Mouse (Mus musculus) neural tube, embryonic 12.5 days (tissue): ENCODE results near the gene Dqx1. TPM values are rescaled to one million over a fixed set of nuclear protein-coding genes. Genes with fewer than 3 reads are reported as not detected.

Experiments
- ATAC-seq: fragments of 200-750 bp; cut with Nextera tagmentation; 2 replicates; pipeline ENCODE4 v1.8.0; 2017; ENCODE audit warnings: low read depth, mild to moderate bottlenecking, moderate TSS enrichment, moderate library complexity; ENCODE audit not compliant: low FRiP score
- H3K27ac ChIP-seq: fragments of 300-500 bp; sonication (generic); 2 replicates; pipeline ENCODE4 v1.5.1; 2016
- H3K27me3 ChIP-seq: fragments of 300-500 bp; sonication (generic); replicated peaks from 2 replicates; pipeline ENCODE4 v1.6.1; 2016; ENCODE audit warnings: mild to moderate bottlenecking
- H3K36me3 ChIP-seq: fragments of 300-500 bp; sonication (generic); 2 replicates; pipeline ENCODE4 v1.6.1; 2016; ENCODE audit warnings: mild to moderate bottlenecking
- H3K4me1 ChIP-seq: fragments of 300-500 bp; sonication (generic); 2 replicates; pipeline ENCODE4 v1.6.1; 2016
- H3K4me2 ChIP-seq: fragments of 300-500 bp; sonication (generic); replicated peaks from 2 replicates; pipeline ENCODE4 v1.6.1; 2016; ENCODE audit warnings: mild to moderate bottlenecking
- H3K4me3 ChIP-seq: fragments of 300-500 bp; sonication (generic); 2 replicates; pipeline ENCODE4 v1.5.1; 2016
- H3K9ac ChIP-seq: fragments of 300-500 bp; sonication (generic); 2 replicates; pipeline ENCODE4 v1.6.1; 2016; ENCODE audit warnings: mild to moderate bottlenecking
- H3K9me3 ChIP-seq: fragments of 300-500 bp; sonication (generic); 2 replicates; pipeline ENCODE4 v1.6.1; 2016; ENCODE audit warnings: mild to moderate bottlenecking
- WGBS: fragments of 180-500 bp; shearing (Covaris S2); methylation state at CpG from one replicate; pipeline ENCODE4 v1.1.7; 2016; 5-methylcytosine and 5-hydroxymethylcytosine counted together
- polyA plus RNA-seq: library from polyadenylated mRNA; unstranded; fragments of >200 nt; fragmentation: Nextera tagmentation; extraction: Ambion mirVana; gene quantifications from 2 replicates; pipeline ENCODE4 v1.2.1, GENCODE M21; 2016

The Dqx1 gene
- polyA plus RNA-seq, 1 experiment from 2014 or later, result 2.1 TPM

GRCm38 (mm10) chr6:83023008-83023407 is 34.6 kb upstream of the Dqx1 start:
- Histone ChIP-seq H3K27ac (no peak overlapping the region), H3K9me3 (no peaks in the 10 kb centered on the region), H3K36me3 (no peaks in the 10 kb centered on the region), H3K9ac (no peak overlapping the region), H3K4me2 (no peak overlapping the region), H3K4me1 (no peaks in the 10 kb centered on the region), H3K4me3 (no peak overlapping the region), H3K27me3 (no peaks in the 10 kb centered on the region)
- no peak for ATAC-seq
- 85% methylated on average over 9 of the region's 9 CpGs for WGBS

- no peak overlapping the region for H3K9ac ChIP-seq
- no peaks in the 10 kb centered on the region for H3K4me1 ChIP-seq
- no peak overlapping the region for H3K4me2 ChIP-seq
- no peak overlapping the region for H3K4me3 ChIP-seq
- H3K9me3 ChIP-seq, result no peaks in the 10 kb centered on the region
- 0 out of 2 replicates have a peak, but pooled peaks cover 4% of the 10 kb centered on the region for H3K27me3 ChIP-seq
- ATAC-seq, result no peak
- no peak overlapping the region for H3K27ac ChIP-seq
- H3K36me3 ChIP-seq, result no peaks in the 10 kb centered on the region
- 97% methylated on average over 2 of the region's 2 CpGs for WGBS
These were observed 33.9 kb upstream of the Dqx1 start for GRCm38 (mm10) chr6:83023786-83024185.

- Histone ChIP-seq H3K4me1 (no peaks in the 10 kb centered on the region), H3K9ac (no peak overlapping the region), H3K27ac (no peak overlapping the region), H3K36me3 (no peaks in the 10 kb centered on the region), H3K9me3 (no peaks in the 10 kb centered on the region), H3K4me2 (no peak overlapping the region), H3K27me3 (0 out of 2 replicates have a peak, but pooled peaks cover 4% of the 10 kb centered on the region), H3K4me3 (no peak overlapping the region)
- no peak for ATAC-seq
- 75% methylated on average over 4 of the region's 4 CpGs for whole genome bisulfite sequencing
These were observed 33.2 kb upstream of the Dqx1 start for GRCm38 (mm10) chr6:83024421-83024820.

GRCm38 (mm10) chr6:83025221-83025620 is 32.4 kb upstream of the Dqx1 start:
- H3K9me3 ChIP-seq, result no peaks in the 10 kb centered on the region
- no peak overlapping the region for H3K27ac ChIP-seq
- no peak for ATAC-seq
- 94% methylated on average over 4 of the region's 4 CpGs for WGBS
- H3K4me2 ChIP-seq, result no peak overlapping the region
- H3K9ac ChIP-seq, result no peak overlapping the region
- peaks cover 6% of the 10 kb centered on the region for H3K27me3 ChIP-seq
- H3K4me1 ChIP-seq, result no peaks in the 10 kb centered on the region
- H3K4me3 ChIP-seq, result no peak overlapping the region
- H3K36me3 ChIP-seq, result no peaks in the 10 kb centered on the region

- H3K27ac ChIP-seq, result no peak overlapping the region
- H3K9ac ChIP-seq, result no peak overlapping the region
- peaks cover 23% of the 10 kb centered on the region for H3K27me3 ChIP-seq
- H3K4me2 ChIP-seq, result no peak overlapping the region
- H3K4me1 ChIP-seq, result peaks cover 5% of the 10 kb centered on the region
- WGBS, result 77% methylated on average over 8 of the region's 8 CpGs
- no peak overlapping the region for H3K4me3 ChIP-seq
- no peak for ATAC-seq
- H3K36me3 ChIP-seq, result no peaks in the 10 kb centered on the region
- no peaks in the 10 kb centered on the region for H3K9me3 ChIP-seq
These were observed 30.4 kb upstream of the Dqx1 start for GRCm38 (mm10) chr6:83027293-83027692.

GRCm38 (mm10) chr6:83027706-83028105 is 29.9 kb upstream of the Dqx1 start:
- Histone ChIP-seq H3K4me2 (no peak overlapping the region), H3K27me3 (peaks cover 27% of the 10 kb centered on the region), H3K27ac (no peak overlapping the region), H3K4me1 (peaks cover 9% of the 10 kb centered on the region), H3K4me3 (no peak overlapping the region), H3K36me3 (no peaks in the 10 kb centered on the region), H3K9ac (no peak overlapping the region), H3K9me3 (no peaks in the 10 kb centered on the region)
- WGBS, result 62% methylated on average over 8 of the region's 9 CpGs
- ATAC-seq, result no peak

GRCm38 (mm10) chr6:83029777-83030176 is 27.9 kb upstream of the Dqx1 start:
- WGBS, result 20% methylated on average over 10 of the region's 10 CpGs

GRCm38 (mm10) chr6:83031111-83031510 is 26.5 kb upstream of the Dqx1 start:
- H3K27me3 ChIP-seq, result peaks cover 44% of the 10 kb centered on the region
- 60% methylated on average over 7 of the region's 7 CpGs for WGBS
- no peak overlapping the region for H3K4me2 ChIP-seq
- no peak for ATAC-seq
- H3K36me3 ChIP-seq, result no peaks in the 10 kb centered on the region
- H3K9ac ChIP-seq, result no peak overlapping the region
- no peak overlapping the region for H3K27ac ChIP-seq
- no peaks in the 10 kb centered on the region for H3K9me3 ChIP-seq
- peaks cover 29% of the 10 kb centered on the region for H3K4me1 ChIP-seq
- H3K4me3 ChIP-seq, result no peak overlapping the region

More at GRCm38 (mm10) chr6:83029777-83030176, 27.9 kb upstream of the Dqx1 start:
- H3K27me3 ChIP-seq, result peaks cover 36% of the 10 kb centered on the region
- no peak overlapping the region for H3K4me2 ChIP-seq
- no peak overlapping the region for H3K4me3 ChIP-seq
- H3K36me3 ChIP-seq, result no peaks in the 10 kb centered on the region
- no peak overlapping the region for H3K9ac ChIP-seq
- H3K4me1 ChIP-seq, result peaks cover 29% of the 10 kb centered on the region
- no peaks in the 10 kb centered on the region for H3K9me3 ChIP-seq
- no peak overlapping the region for H3K27ac ChIP-seq
- ATAC-seq, result no peak

GRCm38 (mm10) chr6:83031921-83032590 is 25.6 kb upstream of the Dqx1 start:
- H3K27ac ChIP-seq, result no peak overlapping the region
- H3K36me3 ChIP-seq, result no peaks in the 10 kb centered on the region
- H3K4me1 ChIP-seq, result peaks cover 29% of the 10 kb centered on the region
- H3K9ac ChIP-seq, result no peak overlapping the region
- WGBS, result 21% methylated on average over 18 of the region's 18 CpGs
- no peaks in the 10 kb centered on the region for H3K9me3 ChIP-seq
- peaks cover 48% of the 10 kb centered on the region for H3K27me3 ChIP-seq
- no peak for ATAC-seq
- peak overlapping the region; percentile 85 for H3K4me2 ChIP-seq
- peak overlapping the region; percentile 48; the same call in 1 of the 2 replicates for H3K4me3 ChIP-seq

- Histone ChIP-seq H3K36me3 (no peaks in the 10 kb centered on the region), H3K9me3 (no peaks in the 10 kb centered on the region), H3K4me3 (peak overlapping the region; percentile 48), H3K27ac (no peak overlapping the region), H3K4me1 (peaks cover 29% of the 10 kb centered on the region), H3K27me3 (peaks cover 48% of the 10 kb centered on the region), H3K4me2 (peak overlapping the region; percentile 85), H3K9ac (peak overlapping the region; percentile 33)
- ATAC-seq, result peak; percentile 55
- WGBS, result under 1% methylated on average over 31 of the region's 31 CpGs
These were observed 24.9 kb upstream of the Dqx1 start for GRCm38 (mm10) chr6:83032769-83033191.

- Histone ChIP-seq H3K27ac (no peak within 1 kb of the TSS; the same call in 1 of the 2 replicates), H3K27me3 (peaks cover 44% of the 10 kb centered on the region), H3K9me3 (no peaks in the 10 kb centered on the region), H3K4me1 (peaks cover 34% of the 10 kb centered on the region), H3K4me2 (peak within 1 kb of the TSS; percentile 85), H3K9ac (peak within 1 kb of the TSS; percentile 33), H3K4me3 (peak within 1 kb of the TSS; percentile 48), H3K36me3 (no peaks in the 10 kb centered on the region)
- under 1% methylated on average over 51 of the region's 51 CpGs for WGBS
- ATAC-seq, result peak; percentile 79
These were observed 24.1 kb upstream of the Dqx1 start, which contains the start of the genes Dok1 and Loxl3 for GRCm38 (mm10) chr6:83033249-83034185. Gene Dok1, minus strand, starts transcription at chr6:83033471. Gene Loxl3, plus strand, starts transcription at chr6:83034173.

GRCm38 (mm10) chr6:83034463-83035055 is 23.1 kb upstream of the Dqx1 start:
- Histone ChIP-seq H3K36me3 (no peaks in the 10 kb centered on the region), H3K9ac (0 out of 2 replicates have a peak overlapping the region, but pooled peaks have one; percentile 33), H3K27ac (no peak overlapping the region; the same call in 1 of the 2 replicates), H3K9me3 (no peaks in the 10 kb centered on the region), H3K4me2 (peak overlapping the region; percentile 85), H3K4me1 (peaks cover 36% of the 10 kb centered on the region), H3K4me3 (peak overlapping the region; percentile 48), H3K27me3 (peaks cover 44% of the 10 kb centered on the region)
- WGBS, result 20% methylated on average over 5 of the region's 5 CpGs
- no peak for ATAC-seq
